Mouse (Mus musculus): ENCODE data around the gene Rgs7bp. TPM values are rescaled to one million over a fixed set of nuclear protein-coding genes. Genes with fewer than 3 reads are reported as not detected.

The Rgs7bp gene
- total RNA-seq, 2 experiments from 2014 or later = 133 to 138 TPM

Other genes with a start within 250 kb of the Rgs7bp start
- gene Cwc27, start 237.8 kb downstream of the Rgs7bp start, total RNA-seq (2021) = 10 to 100 TPM; 17.4 to 18.4 TPM
- 1 to 10 TPM in 1 of 2 experiments, under 1 TPM in 1; 0.53 to 2.6 TPM for gene Shisal2b, start 191.0 kb downstream of the Rgs7bp start, total RNA-seq (2021)
- gene 4933425L06Rik, start 27.2 kb upstream of the Rgs7bp start, total RNA-seq (2021) = not detected
- gene Rnf180, start 239.9 kb upstream of the Rgs7bp start, total RNA-seq (2021) = 10 to 100 TPM; 20.2 to 20.9 TPM

All from left cerebral cortex, postnatal 14 days (tissue).